Mouse (Mus musculus): ENCODE data around the gene Hspb1. TPM values are rescaled to one million over a fixed set of nuclear protein-coding genes. Genes with fewer than 3 reads are reported as not detected.

Gene Hspb1
- polyA plus RNA-seq, 1 experiment from 2014 or later = 827 TPM

GRCm38 (mm10) chr5:135910813-135911212 lies 23.1 kb downstream of the Hspb1 start:
- Histone ChIP-seq H3K4me1 (ENCODE audit: control insufficient read depth, insufficient read depth, low read length) (peaks cover 23% of the 10 kb centered on the region), H3K4me3 (ENCODE audit: low read depth, low read length) (no peak overlapping the region), H3K36me3 (ENCODE audit: control insufficient read depth, insufficient read depth, low read length) (peaks cover 26% of the 10 kb centered on the region)

DNA sequence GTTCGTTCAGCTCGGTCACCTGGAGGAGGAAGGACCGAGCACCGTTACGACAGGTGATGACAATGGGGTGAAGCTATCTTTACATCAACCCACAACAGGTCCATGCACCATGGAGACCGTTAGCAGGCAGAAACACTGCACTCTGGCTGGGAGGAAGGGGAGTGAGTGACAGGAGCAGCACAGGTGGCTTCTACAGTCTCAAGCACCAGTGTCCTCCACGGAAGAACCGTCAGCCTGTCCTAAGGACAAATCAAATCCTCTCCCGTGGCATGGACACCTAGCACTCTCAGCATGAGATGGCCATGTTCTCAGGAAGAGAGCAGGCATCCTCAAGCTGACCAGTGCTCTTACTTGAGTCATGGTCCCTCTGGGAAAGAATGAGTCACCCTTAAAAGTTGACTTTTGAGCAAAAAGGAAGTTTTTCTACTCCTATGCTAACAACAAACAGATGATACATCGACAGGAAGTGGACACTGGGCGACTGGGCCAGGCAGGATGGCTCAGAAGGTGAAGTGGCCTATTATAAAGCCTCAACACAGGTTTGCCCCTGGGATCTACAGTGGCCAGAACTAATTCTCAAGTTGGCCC lies 24.0 kb downstream of the Hspb1 start:
- 81% methylated on average over 11 of the region's 11 CpGs for WGBS (ENCODE audit: insufficient replicate concordance)
- Histone ChIP-seq H3K4me2 (no peak overlapping the region), H3K9me3 (replicated peaks; ENCODE audit: control insufficient read depth, low read length) (no peaks in the 10 kb centered on the region), H3K9ac (ENCODE audit: low read depth, low read length) (no peak overlapping the region), H3K27me3 (ENCODE audit: control insufficient read depth, insufficient read depth, low read length) (no peaks in the 10 kb centered on the region), H3K27ac (ENCODE audit: low read depth, low read length) (no peak overlapping the region), H3K36me3 (ENCODE audit: control insufficient read depth, insufficient read depth, low read length) (peaks cover 29% of the 10 kb centered on the region), H3K4me3 (ENCODE audit: low read depth, low read length) (no peak overlapping the region), H3K4me1 (ENCODE audit: control insufficient read depth, insufficient read depth, low read length) (peaks cover 25% of the 10 kb centered on the region)
- no peak for ATAC-seq (replicated peaks; ENCODE audit: insufficient number of reproducible peaks, low FRiP score, low TSS enrichment)

More at GRCm38 (mm10) chr5:135910813-135911212, 23.1 kb downstream of the Hspb1 start:
- Histone ChIP-seq H3K4me2 (no peak overlapping the region), H3K27ac (ENCODE audit: low read depth, low read length) (no peak overlapping the region), H3K27me3 (ENCODE audit: control insufficient read depth, insufficient read depth, low read length) (no peaks in the 10 kb centered on the region), H3K9me3 (replicated peaks; ENCODE audit: control insufficient read depth, low read length) (no peaks in the 10 kb centered on the region), H3K9ac (ENCODE audit: low read depth, low read length) (no peak overlapping the region)
- WGBS (ENCODE audit: insufficient replicate concordance) = 93% methylated on average over 25 of the region's 25 CpGs
- no peak for ATAC-seq (replicated peaks; ENCODE audit: insufficient number of reproducible peaks, low FRiP score, low TSS enrichment)

- Histone ChIP-seq H3K4me1 (ENCODE audit: control insufficient read depth, insufficient read depth, low read length) (peaks cover 25% of the 10 kb centered on the region), H3K9ac (ENCODE audit: low read depth, low read length) (no peak overlapping the region), H3K4me2 (no peak overlapping the region), H3K27ac (ENCODE audit: low read depth, low read length) (peak overlapping the region; percentile 91), H3K27me3 (ENCODE audit: control insufficient read depth, insufficient read depth, low read length) (no peaks in the 10 kb centered on the region), H3K4me3 (ENCODE audit: low read depth, low read length) (no peak overlapping the region), H3K9me3 (replicated peaks; ENCODE audit: control insufficient read depth, low read length) (no peaks in the 10 kb centered on the region), H3K36me3 (ENCODE audit: control insufficient read depth, insufficient read depth, low read length) (peaks cover 30% of the 10 kb centered on the region)
- 70% methylated on average over 5 of the region's 5 CpGs for WGBS (ENCODE audit: insufficient replicate concordance)
- ATAC-seq (replicated peaks; ENCODE audit: insufficient number of reproducible peaks, low FRiP score, low TSS enrichment) = no peak
These were observed 25.5 kb downstream of the Hspb1 start for GRCm38 (mm10) chr5:135913201-135913600.

DNA sequence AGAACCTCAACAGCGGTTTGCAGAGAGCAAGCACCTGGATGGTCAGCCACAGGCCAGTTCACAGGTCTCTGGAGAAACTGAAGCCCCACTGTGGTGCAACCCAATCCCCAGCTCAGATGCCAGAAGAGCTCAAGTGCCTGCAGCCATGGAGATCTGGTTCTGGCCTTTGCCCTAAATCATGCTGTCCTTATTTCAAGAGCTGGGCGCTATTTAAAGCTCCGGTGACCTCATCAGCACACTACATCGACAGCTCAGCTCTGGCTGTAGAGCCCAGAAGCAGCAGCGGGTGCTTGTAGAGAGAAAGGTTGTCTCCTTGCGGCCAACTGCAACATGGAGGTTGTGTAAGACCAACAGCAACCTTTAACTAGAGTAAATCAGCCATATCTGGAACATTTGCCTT lies 26.4 kb downstream of the Hspb1 start:
- peaks cover 25% of the 10 kb centered on the region for H3K4me1 ChIP-seq (ENCODE audit: control insufficient read depth, insufficient read depth, low read length)

GRCm38 (mm10) chr5:135916051-135916565 lies 28.4 kb downstream of the Hspb1 start:
- 73% methylated on average over 6 of the region's 6 CpGs for WGBS (ENCODE audit: insufficient replicate concordance)
- H3K36me3 ChIP-seq (ENCODE audit: control insufficient read depth, insufficient read depth, low read length) = peaks cover 33% of the 10 kb centered on the region
- no peak overlapping the region for H3K4me2 ChIP-seq
- peak overlapping the region; percentile 37 for H3K27ac ChIP-seq (ENCODE audit: low read depth, low read length)
- no peak for ATAC-seq (replicated peaks; ENCODE audit: insufficient number of reproducible peaks, low FRiP score, low TSS enrichment)
- H3K4me3 ChIP-seq (ENCODE audit: low read depth, low read length) = no peak overlapping the region
- no peaks in the 10 kb centered on the region for H3K9me3 ChIP-seq (replicated peaks; ENCODE audit: control insufficient read depth, low read length)
- H3K27me3 ChIP-seq (ENCODE audit: control insufficient read depth, insufficient read depth, low read length) = no peaks in the 10 kb centered on the region
- no peak overlapping the region for H3K9ac ChIP-seq (ENCODE audit: low read depth, low read length)
- H3K4me1 ChIP-seq (ENCODE audit: control insufficient read depth, insufficient read depth, low read length) = peaks cover 25% of the 10 kb centered on the region

More for the DNA sequence above, 26.4 kb downstream of the Hspb1 start:
- WGBS (ENCODE audit: insufficient replicate concordance) = 45% methylated on average over 6 of the region's 6 CpGs
- peak overlapping the region; percentile 36 for H3K4me2 ChIP-seq
- no peak for ATAC-seq (replicated peaks; ENCODE audit: insufficient number of reproducible peaks, low FRiP score, low TSS enrichment)
- H3K27me3 ChIP-seq (ENCODE audit: control insufficient read depth, insufficient read depth, low read length) = no peaks in the 10 kb centered on the region
- H3K27ac ChIP-seq (ENCODE audit: low read depth, low read length) = peak overlapping the region; percentile 91
- peaks cover 35% of the 10 kb centered on the region for H3K36me3 ChIP-seq (ENCODE audit: control insufficient read depth, insufficient read depth, low read length)
- H3K9me3 ChIP-seq (replicated peaks; ENCODE audit: control insufficient read depth, low read length) = no peaks in the 10 kb centered on the region
- H3K9ac ChIP-seq (ENCODE audit: low read depth, low read length) = 0 out of 2 replicates have a peak overlapping the region, but pooled peaks have one; percentile 17
- no peak overlapping the region for H3K4me3 ChIP-seq (ENCODE audit: low read depth, low read length)

GRCm38 (mm10) chr5:135916601-135917000 lies 28.9 kb downstream of the Hspb1 start:
- no peak overlapping the region for H3K9ac ChIP-seq (ENCODE audit: low read depth, low read length)
- H3K27ac ChIP-seq (ENCODE audit: low read depth, low read length) = no peak overlapping the region
- peaks cover 25% of the 10 kb centered on the region for H3K4me1 ChIP-seq (ENCODE audit: control insufficient read depth, insufficient read depth, low read length)
- H3K36me3 ChIP-seq (ENCODE audit: control insufficient read depth, insufficient read depth, low read length) = peaks cover 36% of the 10 kb centered on the region
- WGBS (ENCODE audit: insufficient replicate concordance) = 90% methylated on average over 3 of the region's 3 CpGs
- no peak overlapping the region for H3K4me2 ChIP-seq
- no peak overlapping the region for H3K4me3 ChIP-seq (ENCODE audit: low read depth, low read length)
- H3K27me3 ChIP-seq (ENCODE audit: control insufficient read depth, insufficient read depth, low read length) = no peaks in the 10 kb centered on the region
- ATAC-seq (replicated peaks; ENCODE audit: insufficient number of reproducible peaks, low FRiP score, low TSS enrichment) = no peak
- no peaks in the 10 kb centered on the region for H3K9me3 ChIP-seq (replicated peaks; ENCODE audit: control insufficient read depth, low read length)

GRCm38 (mm10) chr5:135917327-135918058 lies 29.8 kb downstream of the Hspb1 start:
- H3K4me2 ChIP-seq = no peak overlapping the region
- H3K27ac ChIP-seq (ENCODE audit: low read depth, low read length) = no peak overlapping the region
- no peak for ATAC-seq (replicated peaks; ENCODE audit: insufficient number of reproducible peaks, low FRiP score, low TSS enrichment)
- no peaks in the 10 kb centered on the region for H3K27me3 ChIP-seq (ENCODE audit: control insufficient read depth, insufficient read depth, low read length)
- H3K36me3 ChIP-seq (ENCODE audit: control insufficient read depth, insufficient read depth, low read length) = peaks cover 44% of the 10 kb centered on the region
- peaks cover 25% of the 10 kb centered on the region for H3K4me1 ChIP-seq (ENCODE audit: control insufficient read depth, insufficient read depth, low read length)
- 85% methylated on average over 8 of the region's 8 CpGs for WGBS (ENCODE audit: insufficient replicate concordance)
- no peak overlapping the region for H3K9ac ChIP-seq (ENCODE audit: low read depth, low read length)
- H3K4me3 ChIP-seq (ENCODE audit: low read depth, low read length) = no peak overlapping the region
- H3K9me3 ChIP-seq (replicated peaks; ENCODE audit: control insufficient read depth, low read length) = no peaks in the 10 kb centered on the region

DNA sequence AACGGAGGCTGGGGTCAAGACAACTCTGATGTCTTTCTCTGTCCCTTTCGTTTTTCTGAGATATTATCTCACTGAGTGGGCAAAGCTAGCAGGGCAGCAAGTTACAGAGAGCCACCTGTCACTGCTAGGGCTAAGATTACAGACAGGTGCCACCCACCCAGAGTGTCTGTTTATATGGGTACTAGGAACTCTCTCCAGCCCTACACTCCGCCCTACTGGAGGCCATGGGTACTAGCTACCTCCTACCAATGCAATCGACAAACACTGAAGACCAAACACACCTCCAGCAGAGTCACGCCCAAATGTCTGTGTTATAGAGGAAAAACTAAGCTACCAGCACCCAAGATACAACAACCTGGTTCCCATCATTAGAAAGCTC lies 30.3 kb downstream of the Hspb1 start:
- H3K36me3 ChIP-seq (ENCODE audit: control insufficient read depth, insufficient read depth, low read length) = peaks cover 42% of the 10 kb centered on the region
- no peak overlapping the region for H3K4me2 ChIP-seq
- no peaks in the 10 kb centered on the region for H3K27me3 ChIP-seq (ENCODE audit: control insufficient read depth, insufficient read depth, low read length)
- H3K9me3 ChIP-seq (replicated peaks; ENCODE audit: control insufficient read depth, low read length) = no peaks in the 10 kb centered on the region
- H3K27ac ChIP-seq (ENCODE audit: low read depth, low read length) = no peak overlapping the region
- WGBS (ENCODE audit: insufficient replicate concordance) = 91% methylated on average over 5 of the region's 5 CpGs
- H3K9ac ChIP-seq (ENCODE audit: low read depth, low read length) = no peak overlapping the region
- H3K4me3 ChIP-seq (ENCODE audit: low read depth, low read length) = no peak overlapping the region
- peaks cover 25% of the 10 kb centered on the region for H3K4me1 ChIP-seq (ENCODE audit: control insufficient read depth, insufficient read depth, low read length)
- no peak for ATAC-seq (replicated peaks; ENCODE audit: insufficient number of reproducible peaks, low FRiP score, low TSS enrichment)
